Mouse (Mus musculus): ENCODE measurements around the gene Gm11084.
"Not testable (repeated sequence)": the region's sequence is repeated elsewhere in the genome, so short reads cannot be mapped to it uniquely, and the experiment has no call there.

The Gm11084 gene

GRCm38 (mm10) chr2:72995346-72996097 lies 9.0 kb upstream of the Gm11084 start:
- in situ Hi-C loops (cut with MseI, MboI): no loop called here

- in situ Hi-C loops (cut with MseI, MboI): no loop called here
Observed at GRCm38 (mm10) chr2:72994165-72994564, 7.6 kb upstream of the Gm11084 start.

DNA sequence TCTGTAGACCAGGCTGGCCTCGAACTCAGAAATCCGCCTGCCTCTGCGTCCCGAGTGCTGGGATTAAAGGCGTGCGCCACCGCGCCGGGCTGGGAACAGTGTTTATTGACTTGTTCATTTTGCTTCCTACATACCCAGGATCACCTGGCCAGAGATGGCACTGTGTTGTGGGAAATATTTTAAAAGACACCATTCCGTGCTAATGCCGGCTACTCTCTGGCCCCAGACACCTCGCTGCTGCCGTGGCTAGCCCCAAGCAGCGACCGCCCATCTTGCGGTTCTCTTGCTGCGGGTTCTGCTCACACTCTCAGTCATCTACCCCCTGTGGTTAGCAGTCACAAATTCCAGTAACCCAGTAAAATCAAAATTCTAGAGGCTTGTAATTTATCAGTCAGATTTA lies 6.0 kb upstream of the Gm11084 start:
- in situ Hi-C loops (cut with MseI, MboI): no loop called here

GRCm38 (mm10) chr2:72988945-72989344 lies 2.4 kb upstream of the Gm11084 start:
- in situ Hi-C loops (cut with MseI, MboI): not testable (repeated sequence)

- in situ Hi-C loops (cut with MseI, MboI): no loop called here
Observed at GRCm38 (mm10) chr2:72985516-72985915, 1.0 kb downstream of the Gm11084 start.

GRCm38 (mm10) chr2:72984806-72985205 lies 1.7 kb downstream of the Gm11084 start:
- in situ Hi-C loops (cut with MseI, MboI): no loop called here

DNA sequence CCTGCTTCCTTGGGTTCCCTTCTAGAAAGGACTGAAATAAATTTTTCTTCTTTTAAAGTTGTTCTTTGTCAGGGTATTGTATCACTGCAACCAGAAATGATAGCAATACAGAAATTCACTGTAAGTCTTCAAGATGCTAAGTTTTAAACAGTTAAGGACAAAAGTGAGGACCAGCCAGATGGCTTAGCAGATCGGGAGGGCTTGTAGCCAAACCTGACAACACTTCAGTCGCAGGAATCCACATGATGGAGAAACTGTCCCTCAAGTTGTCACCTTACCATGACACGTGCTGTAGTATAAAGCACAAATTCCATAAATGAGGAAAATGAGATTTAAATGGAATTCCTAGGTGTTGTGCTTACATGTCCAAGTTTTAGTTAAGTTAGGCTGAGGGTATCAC lies 3.3 kb downstream of the Gm11084 start:
- in situ Hi-C loops (cut with MseI, MboI): no loop called here

DNA sequence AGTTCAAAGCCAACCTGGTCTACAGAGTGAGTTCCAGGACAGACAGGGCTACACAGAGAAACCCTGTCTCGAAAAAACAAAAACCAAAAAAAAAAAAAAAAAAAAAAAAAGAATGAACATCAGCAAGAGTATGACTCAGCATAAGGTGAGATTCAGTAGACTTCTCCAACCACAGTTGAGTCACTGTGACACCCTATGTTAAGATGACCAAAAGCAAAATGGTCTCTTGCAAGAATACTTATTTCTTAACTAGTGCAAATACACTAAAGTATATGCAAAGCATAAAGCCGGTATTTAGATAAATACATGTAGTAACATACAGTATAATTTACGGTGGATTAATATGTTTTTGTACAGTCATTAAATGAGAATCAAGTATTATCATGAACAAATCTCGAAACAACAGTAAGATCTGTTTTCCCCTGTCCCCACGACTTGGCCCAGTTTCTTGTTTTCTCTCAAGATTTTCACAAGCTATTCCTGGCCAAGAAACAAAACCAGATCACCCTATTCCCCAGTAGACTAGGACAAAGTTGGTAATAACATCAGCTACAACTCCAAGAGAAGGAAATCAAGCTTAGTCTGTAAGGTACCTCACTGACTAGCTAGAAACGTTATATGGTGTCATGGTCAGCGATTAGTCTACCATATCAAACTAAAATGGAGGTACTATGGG lies 4.3 kb downstream of the Gm11084 start:
- in situ Hi-C loops (cut with MseI, MboI): no loop called here

DNA sequence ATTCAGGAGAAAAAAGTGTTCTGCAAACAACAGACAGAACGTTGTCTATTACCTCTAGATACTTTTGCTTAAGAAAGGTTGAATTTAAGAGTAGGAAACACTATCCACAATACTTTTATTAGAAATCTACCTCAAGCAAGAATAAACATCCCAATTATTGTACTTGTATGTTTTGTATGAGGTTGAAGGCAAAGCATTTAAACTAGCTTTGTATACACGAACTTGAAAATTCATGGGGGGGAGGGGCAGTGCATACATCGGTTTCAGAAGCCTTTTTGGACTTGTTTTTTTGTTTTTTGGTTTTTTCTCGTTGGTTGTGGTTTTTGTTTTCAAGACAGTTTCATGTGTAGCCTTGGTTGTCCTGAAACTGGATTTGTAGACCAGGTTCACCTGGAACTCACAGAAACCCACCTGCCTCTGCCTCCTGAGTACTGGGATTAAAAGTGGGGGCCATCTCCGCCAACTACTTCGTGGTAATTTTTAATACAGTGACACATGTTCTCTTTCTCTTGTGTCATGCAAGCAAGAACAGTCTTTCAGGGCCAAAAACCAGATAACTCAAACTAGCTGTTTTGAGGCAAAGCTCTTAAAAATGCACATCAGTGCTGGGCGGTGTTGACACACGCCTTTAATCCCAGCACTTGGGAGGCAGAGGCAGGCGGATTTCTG lies 4.9 kb downstream of the Gm11084 start:
- in situ Hi-C loops (cut with MseI, MboI): no loop called here

GRCm38 (mm10) chr2:72981075-72981420 lies 5.5 kb downstream of the Gm11084 start:
- in situ Hi-C loops (cut with MseI, MboI): no loop called here

GRCm38 (mm10) chr2:72980337-72981074 lies 6.0 kb downstream of the Gm11084 start, which contains the start of gene Sp3:
Sp3 (minus strand) TSS chr2:72980446.
- in situ Hi-C loops (cut with MseI, MboI): no loop called here

DNA sequence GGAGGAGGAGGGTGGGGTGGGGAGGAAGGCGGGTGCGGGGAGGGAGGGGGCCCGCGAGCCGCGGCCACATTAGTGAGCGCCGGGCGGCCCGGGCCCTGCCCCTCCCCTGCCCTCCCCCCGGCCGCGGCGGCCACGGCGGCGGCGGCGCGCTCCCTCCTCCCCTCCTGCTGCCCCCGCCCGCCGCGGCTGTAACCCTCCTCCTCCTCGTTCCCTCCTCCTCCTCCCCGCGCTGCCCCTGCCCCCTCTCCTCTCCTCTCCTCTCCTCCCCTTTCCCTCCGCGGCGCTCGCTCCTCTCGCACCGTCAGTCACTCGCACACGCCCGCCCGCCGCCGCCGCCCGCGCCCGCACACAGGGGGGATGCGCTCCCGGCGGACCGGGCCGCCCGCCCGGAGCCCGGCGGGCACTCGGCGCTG lies 6.9 kb downstream of the Gm11084 start:
- in situ Hi-C loops (cut with MseI, MboI): no loop called here

DNA sequence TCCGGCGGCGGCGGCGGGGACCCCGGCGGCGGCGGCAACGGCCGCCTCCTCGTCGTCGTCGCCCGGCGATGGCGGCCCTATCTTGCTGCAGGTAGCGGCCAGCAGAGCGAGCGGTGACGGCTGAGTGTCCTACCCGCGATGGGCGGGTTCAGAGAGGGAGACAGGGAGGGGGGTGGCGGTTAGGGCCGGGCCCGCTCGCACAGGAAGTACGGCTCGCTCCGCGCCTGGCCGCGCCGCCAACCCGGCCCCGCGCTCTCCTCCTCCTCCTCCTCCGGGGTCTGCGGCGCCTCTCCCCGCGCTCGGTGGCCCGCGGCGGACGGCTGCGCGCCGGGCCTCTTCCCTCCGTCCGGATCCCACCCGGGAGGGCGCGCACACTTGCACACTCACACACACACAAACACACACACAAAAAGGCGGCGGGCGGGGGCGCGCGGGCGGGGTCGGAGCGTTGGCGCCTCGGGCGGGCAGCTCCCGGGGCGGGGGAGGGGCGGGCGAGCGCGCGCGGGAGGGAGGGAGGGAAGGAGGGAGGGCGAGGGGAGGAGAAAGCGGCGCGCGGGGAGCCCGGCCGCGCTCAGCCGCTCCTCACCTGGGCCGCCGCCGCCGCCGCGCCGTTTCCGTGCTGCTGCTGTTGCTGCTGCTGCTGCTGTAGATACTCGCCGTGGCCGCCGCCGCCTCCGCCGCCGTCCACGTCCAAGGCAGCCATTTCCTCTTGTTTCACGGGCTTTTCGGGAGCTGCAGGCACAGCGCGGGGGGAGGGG lies 7.4 kb downstream of the Gm11084 start:
- in situ Hi-C loops (cut with MseI, MboI): no loop called here

DNA sequence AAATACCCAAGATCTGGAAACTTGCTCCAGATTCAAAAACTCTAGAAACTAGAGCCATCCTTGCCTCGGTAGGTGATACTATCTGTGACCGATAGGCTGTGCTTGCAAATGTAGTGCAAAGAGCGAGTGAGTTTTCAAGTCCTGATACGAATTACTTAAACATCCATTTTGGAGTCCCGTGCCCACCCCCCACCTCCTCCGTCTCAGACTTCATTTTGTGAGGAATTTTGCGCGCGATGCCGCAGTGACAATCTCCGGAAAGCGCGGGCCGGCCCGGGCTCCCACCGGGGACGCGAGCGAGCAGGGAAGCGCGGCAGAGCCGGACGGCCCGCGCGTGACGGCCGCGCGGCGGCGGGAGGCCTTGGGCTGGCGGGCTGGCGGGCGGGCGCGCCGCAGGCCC lies 8.0 kb downstream of the Gm11084 start:
- in situ Hi-C loops (cut with MseI, MboI): no loop called here

- in situ Hi-C loops (cut with MseI, MboI): no loop called here
Observed at GRCm38 (mm10) chr2:72977272-72977671, 9.2 kb downstream of the Gm11084 start.

DNA sequence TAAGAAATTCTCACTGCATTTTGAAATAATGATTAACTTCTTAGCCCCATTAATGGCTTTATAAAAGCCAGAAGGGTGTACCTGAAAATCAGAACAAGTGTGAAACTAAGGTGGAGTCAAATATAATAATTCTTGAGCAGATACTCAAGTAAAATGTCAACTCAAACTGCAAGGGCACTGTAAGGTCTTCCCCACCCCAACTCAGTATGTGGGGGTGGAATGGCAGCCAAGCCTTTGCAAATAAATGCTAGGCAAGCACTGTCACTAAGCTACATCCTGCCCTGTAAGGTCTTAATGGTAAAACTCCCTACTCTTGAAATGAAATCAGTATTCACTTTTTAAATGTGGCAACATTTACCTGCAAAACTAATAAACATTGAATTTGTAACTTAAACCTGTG lies 10.5 kb downstream of the Gm11084 start:
- in situ Hi-C loops (cut with MseI, MboI): no loop called here

GRCm38 (mm10) chr2:72970831-72971230 lies 15.7 kb downstream of the Gm11084 start:
- in situ Hi-C loops (cut with MseI, MboI): loop anchor here in 1 of 2 experiments (25.0 kb wide), 1 partner anchor 316 kb away; no protein-coding TSS in a partner anchor

DNA sequence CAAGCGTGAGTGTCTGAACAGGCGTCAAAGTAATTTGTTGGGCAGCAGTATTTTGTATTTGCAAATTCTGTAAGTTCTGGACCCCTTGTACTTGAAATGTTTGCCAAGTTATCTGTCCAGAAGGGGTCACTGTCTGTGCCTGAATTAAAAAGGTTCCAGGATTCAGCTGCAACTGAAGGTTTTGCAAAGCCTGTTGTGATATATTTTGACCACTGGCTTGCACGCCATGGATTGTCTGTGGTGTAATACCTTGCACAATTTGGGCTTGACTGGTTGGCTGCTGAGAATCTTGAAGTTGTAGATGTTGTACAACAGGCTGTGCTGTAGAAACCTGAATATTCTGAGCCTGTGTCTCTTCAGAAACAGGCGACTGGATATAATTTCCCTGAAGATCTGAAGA lies 16.2 kb downstream of the Gm11084 start:
- in situ Hi-C loops (cut with MseI, MboI): loop anchor here in 1 of 2 experiments (25.0 kb wide), 1 partner anchor 317 kb away; no protein-coding TSS in a partner anchor

GRCm38 (mm10) chr2:72968536-72968935 lies 18.0 kb downstream of the Gm11084 start:
- in situ Hi-C loops (cut with MseI, MboI): loop anchor here in 1 of 2 experiments (25.0 kb wide), 1 partner anchor 319 kb away; no protein-coding TSS in a partner anchor

GRCm38 (mm10) chr2:72965450-72965849 lies 21.1 kb downstream of the Gm11084 start:
- in situ Hi-C loops (cut with MseI, MboI): loop anchor here in 1 of 2 experiments (25.0 kb wide), 1 partner anchor 322 kb away; no protein-coding TSS in a partner anchor

DNA sequence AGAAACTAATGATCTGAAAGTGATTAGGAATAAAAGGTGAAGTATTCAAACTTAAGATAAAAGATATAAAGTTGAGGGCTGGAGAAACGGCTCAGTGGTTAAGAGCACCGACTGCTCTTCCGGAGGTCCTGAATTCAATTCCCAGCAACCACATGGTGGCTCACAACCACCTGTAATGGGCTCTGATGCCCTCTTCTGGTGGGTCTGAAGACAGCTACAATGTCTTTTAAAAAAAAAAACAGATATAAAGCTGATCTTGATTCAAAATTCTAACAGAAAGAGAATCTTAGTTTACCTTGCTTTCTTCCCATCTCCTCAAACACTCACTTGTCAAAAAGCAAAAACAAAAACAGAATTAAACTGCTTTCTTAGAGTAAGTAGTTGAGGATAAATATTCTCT lies 30.1 kb downstream of the Gm11084 start:
- in situ Hi-C loops (cut with MseI, MboI): loop anchor here in 1 of 2 experiments (25.0 kb wide), 1 partner anchor 331 kb away; no protein-coding TSS in a partner anchor

Measured in mouse trophoblast stem cell (cell line).